Mouse (Mus musculus) midbrain, postnatal 0 days (tissue): Measurements from ENCODE around the gene Zc3h7b. TPM values are rescaled to one million over a fixed set of nuclear protein-coding genes. Genes with fewer than 3 reads are reported as not detected.
"Not testable (repeated sequence)": the region's sequence is repeated elsewhere in the genome, so short reads cannot be mapped to it uniquely, and the experiment has no call there.

Source experiments
- ATAC-seq: fragments of 200-750 bp; cut with Nextera tagmentation; 2 replicates; pipeline ENCODE4 v1.8.0; 2017; ENCODE audit warnings: moderate number of reproducible peaks, mild to moderate bottlenecking, moderate TSS enrichment, moderate library complexity; ENCODE audit not compliant: low FRiP score
- DNase-seq: peaks from one replicate; pipeline ENCODE4 v3.0.0-alpha.2; 2015; ENCODE audit warnings: low spot score
- H3K27ac ChIP-seq: fragments of 300-500 bp; sonication (generic); 2 replicates; pipeline ENCODE4 v1.5.1; 2014; ENCODE audit warnings: low read depth, mild to moderate bottlenecking, low read length, mixed read lengths
- H3K27me3 ChIP-seq: fragments of 300-500 bp; sonication (generic); 2 replicates; pipeline ENCODE4 v1.6.1; 2014; ENCODE audit warnings: low read length, control low read depth, mixed read lengths; ENCODE audit not compliant: insufficient read depth
- H3K36me3 ChIP-seq: fragments of 300-500 bp; sonication (generic); 2 replicates; pipeline ENCODE4 v1.6.1; 2014; ENCODE audit warnings: low read length, control low read depth, mixed read lengths; ENCODE audit not compliant: insufficient read depth
- H3K4me1 ChIP-seq: fragments of 300-500 bp; sonication (generic); 2 replicates; pipeline ENCODE4 v1.6.1; 2014; ENCODE audit warnings: mild to moderate bottlenecking, control low read depth, antibody characterized with exemption, low read length, mixed read lengths; ENCODE audit not compliant: insufficient read depth
- H3K4me2 ChIP-seq: fragments of 300-500 bp; sonication (generic); 2 replicates; pipeline ENCODE4 v1.6.1; 2014; ENCODE audit warnings: low read depth, mild to moderate bottlenecking, low read length, mixed read lengths; ENCODE audit not compliant: poor library complexity, severe bottlenecking
- H3K4me3 ChIP-seq: fragments of 300-500 bp; sonication (generic); 2 replicates; pipeline ENCODE4 v1.5.1; 2014; ENCODE audit warnings: low read depth, mild to moderate bottlenecking, low read length, moderate library complexity
- H3K9ac ChIP-seq: fragments of 300-500 bp; sonication (generic); replicated peaks from 2 replicates; pipeline ENCODE4 v1.6.1; 2014; ENCODE audit warnings: mild to moderate bottlenecking, low read length, moderate library complexity, mixed read lengths; ENCODE audit not compliant: poor library complexity, severe bottlenecking
- H3K9me3 ChIP-seq: fragments of 300-500 bp; sonication (generic); 2 replicates; pipeline ENCODE4 v1.6.1; 2016; ENCODE audit warnings: low read length, control low read depth
- CTCF ChIP-seq: IDR thresholded peaks from 2 replicates; pipeline ENCODE4 v1.5.1; 2016; ENCODE audit warnings: antibody characterized with exemption, mild to moderate bottlenecking
- WGBS: fragments of 180-500 bp; shearing (Covaris S2); extraction: QIAGEN DNeasy Blood & Tissue Kit; methylation state at CpG from one replicate; pipeline ENCODE4 v1.1.7; 2014; 5-methylcytosine and 5-hydroxymethylcytosine counted together
- polyA plus RNA-seq: library from polyadenylated mRNA; unstranded; fragments of >200 nt; fragmentation: Nextera tagmentation; extraction: Ambion mirVana; gene quantifications from 2 replicates; pipeline ENCODE4 v1.2.1, GENCODE M21; 2015
- total RNA-seq: library from RNA; depleted of rRNA; stranded (reverse); fragments of >200 nt; gene quantifications from 2 replicates; pipeline ENCODE4 v1.2.3, GENCODE M21; 2014

Gene Zc3h7b
- total and polyA plus RNA-seq, 2 experiments from 2014 or later = 43.9 to 154 TPM

GRCm38 (mm10) chr15:81729241-81729791 lies 15.5 kb upstream of the Zc3h7b start:
- peak overlapping the region; percentile 52 for H3K27ac ChIP-seq
- no peak for TF ChIP-seq CTCF
- H3K4me1 ChIP-seq = peaks cover 6% of the 10 kb centered on the region
- H3K4me2 ChIP-seq = peak overlapping the region; percentile 87
- ATAC-seq (peak; percentile 42; the same call in 1 of the 2 replicates), DNase-seq (peak; percentile 18)
- no peaks in the 10 kb centered on the region for H3K36me3 ChIP-seq
- H3K27me3 ChIP-seq = no peaks in the 10 kb centered on the region
- no peaks in the 10 kb centered on the region for H3K9me3 ChIP-seq
- under 1% methylated on average over 48 of the region's 49 CpGs for WGBS
- peak overlapping the region; percentile 61 for H3K9ac ChIP-seq
- H3K4me3 ChIP-seq = peak overlapping the region; percentile 87

GRCm38 (mm10) chr15:81729792-81730635 lies 14.8 kb upstream of the Zc3h7b start:
- Histone ChIP-seq H3K9me3 (no peaks in the 10 kb centered on the region), H3K9ac (peak overlapping the region; percentile 61), H3K4me1 (peaks cover 6% of the 10 kb centered on the region), H3K4me3 (peak overlapping the region; percentile 87), H3K36me3 (no peaks in the 10 kb centered on the region), H3K27ac (peak overlapping the region; percentile 52), H3K27me3 (no peaks in the 10 kb centered on the region), H3K4me2 (peak overlapping the region; percentile 87)
- WGBS = 6% methylated on average over 37 of the region's 41 CpGs
- DNase-seq = peak; percentile 100
- TF ChIP-seq CTCF = no peak
- peak; percentile 98 for ATAC-seq

- ATAC-seq = no peak
- Histone ChIP-seq H3K36me3 (no peaks in the 10 kb centered on the region), H3K4me3 (no peak overlapping the region), H3K27ac (no peak overlapping the region), H3K4me1 (no peaks in the 10 kb centered on the region), H3K9me3 (no peaks in the 10 kb centered on the region), H3K27me3 (no peaks in the 10 kb centered on the region), H3K4me2 (no peak overlapping the region), H3K9ac (no peak overlapping the region)
- DNase-seq = no peak
- no peak for TF ChIP-seq CTCF
- 65% methylated on average over 3 of the region's 3 CpGs for WGBS
Observed at GRCm38 (mm10) chr15:81735075-81735474, 9.8 kb upstream of the Zc3h7b start.

- H3K4me1 ChIP-seq = no peaks in the 10 kb centered on the region
- H3K9me3 ChIP-seq = no peaks in the 10 kb centered on the region
- no peak overlapping the region for H3K27ac ChIP-seq
- no peak overlapping the region for H3K4me3 ChIP-seq
- WGBS = 82% methylated on average over 3 of the region's 3 CpGs
- no peak for TF ChIP-seq CTCF
- no peak overlapping the region for H3K9ac ChIP-seq
- H3K36me3 ChIP-seq = no peaks in the 10 kb centered on the region
- no peak for DNase-seq
- H3K4me2 ChIP-seq = no peak overlapping the region
- no peaks in the 10 kb centered on the region for H3K27me3 ChIP-seq
- no peak for ATAC-seq
Observed at GRCm38 (mm10) chr15:81739296-81739695, 5.6 kb upstream of the Zc3h7b start.

- Histone ChIP-seq H3K4me2 (no peak overlapping the region), H3K9ac (no peak overlapping the region), H3K9me3 (no peaks in the 10 kb centered on the region), H3K36me3 (no peaks in the 10 kb centered on the region), H3K4me1 (no peaks in the 10 kb centered on the region), H3K27ac (no peak overlapping the region), H3K4me3 (no peak overlapping the region), H3K27me3 (no peaks in the 10 kb centered on the region)
- WGBS = 15% methylated on average over 2 of the region's 2 CpGs
- TF ChIP-seq CTCF = peak; percentile 67
- DNase-seq (peak; percentile 45), ATAC-seq (no peak)
Observed at GRCm38 (mm10) chr15:81739924-81740323, 4.9 kb upstream of the Zc3h7b start.

GRCm38 (mm10) chr15:81742368-81742767 lies 2.5 kb upstream of the Zc3h7b start:
- not testable (repeated sequence) for H3K4me1 ChIP-seq, H3K27me3 ChIP-seq, DNase-seq, H3K4me3 ChIP-seq, ATAC-seq, H3K9ac ChIP-seq, H3K27ac ChIP-seq, H3K4me2 ChIP-seq, H3K36me3 ChIP-seq, H3K9me3 ChIP-seq
- 21% methylated on average over 1 of the region's 2 CpGs for WGBS
- peak; percentile 39; the same call in 1 of the 2 replicates for TF ChIP-seq CTCF
